Mouse (Mus musculus): Measurements from ENCODE around the gene T2.

- TF ChIP-seq MYOG (IDR thresholded peaks at IDR 0.05; ENCODE audit: control insufficient read depth, extremely low read depth, insufficient read length) (no peak), CTCF (IDR thresholded peaks at IDR 0.05; ENCODE audit: control insufficient read depth, insufficient read depth, insufficient read length) (no peak)
Measured at GRCm38 (mm10) chr17:8316251-8316650, 39.5 kb upstream of the T2 start.

Measured in C2C12 (cell line).